Mouse (Mus musculus) MEL (cell line): ENCODE data around the gene Bmp2k. TPM values are rescaled to one million over a fixed set of nuclear protein-coding genes. Genes with fewer than 3 reads are reported as not detected.

ENCODE experiments used
- DNase-seq: peaks from one replicate; pipeline ENCODE4 v3.0.0; 2011; ENCODE audit warnings: low read depth, low spot score
- H3K27ac ChIP-seq: 2 replicates; pipeline ENCODE4 v1.5.1; 2012; ENCODE audit warnings: low read depth, mild to moderate bottlenecking, control low read depth, low read length, moderate library complexity; ENCODE audit not compliant: control insufficient read depth
- H3K27me3 ChIP-seq, 2 experiments: fragments of 150-350 bp in 1 of 2; sonication (generic) in 1 of 2; 2 replicates each; pipeline ENCODE4 v1.6.1; 2012; ENCODE audit warnings: low read length in 2 of 2, mild to moderate bottlenecking in 2 of 2, improper control_type of control experiment in 1 of 2, moderate library complexity in 1 of 2; ENCODE audit not compliant: insufficient read depth in 2 of 2, control insufficient read depth in 1 of 2
- H3K36me3 ChIP-seq, 2 experiments: 2 replicates each; pipeline ENCODE4 v1.6.1; 2012 to 2014; ENCODE audit warnings: low read length in 2 of 2, improper control_type of control experiment in 1 of 2, inconsistent platforms in 1 of 2, mild to moderate bottlenecking in 1 of 2; ENCODE audit not compliant: insufficient read depth in 2 of 2, control insufficient read depth in 1 of 2
- H3K4me1 ChIP-seq, 2 experiments: fragments of 150-350 bp in 1 of 2; sonication (generic) in 1 of 2; 2 replicates each; pipeline ENCODE4 v1.6.1; 2012; ENCODE audit warnings: low read length in 2 of 2, improper control_type of control experiment in 1 of 2, mild to moderate bottlenecking in 1 of 2; ENCODE audit not compliant: insufficient read depth in 2 of 2, control insufficient read depth in 1 of 2
- H3K4me3 ChIP-seq, 2 experiments: fragments of 150-350 bp in 1 of 2; sonication (generic) in 1 of 2; 2 replicates each; pipeline ENCODE4 v1.5.1; 2012; ENCODE audit warnings: low read depth in 2 of 2, low read length in 2 of 2, mild to moderate bottlenecking in 2 of 2, moderate library complexity in 2 of 2, control low read depth in 1 of 2, improper control_type of control experiment in 1 of 2; ENCODE audit not compliant: control insufficient read depth in 1 of 2, insufficient read depth in 1 of 2
- H3K79me2 ChIP-seq: 2 replicates; pipeline ENCODE4 v1.6.1; 2012; ENCODE audit warnings: mild to moderate bottlenecking, low read length, moderate library complexity; ENCODE audit not compliant: control insufficient read depth, poor library complexity, insufficient read depth
- H3K9ac ChIP-seq: 2 replicates; pipeline ENCODE4 v1.6.1; 2012; ENCODE audit warnings: low read depth, mild to moderate bottlenecking, control low read depth, low read length, moderate library complexity; ENCODE audit not compliant: control insufficient read depth, poor library complexity, severe bottlenecking
- H3K9me3 ChIP-seq: fragments of 150-350 bp; sonication (generic); replicated peaks from 2 replicates; pipeline ENCODE4 v1.6.1; 2012; ENCODE audit warnings: mild to moderate bottlenecking, low read length, improper control_type of control experiment, moderate library complexity; ENCODE audit not compliant: insufficient read depth
- CHD1 ChIP-seq: IDR thresholded peaks from 2 replicates; pipeline ENCODE4 v1.6.1; 2012; ENCODE audit warnings: low read depth, mild to moderate bottlenecking, inconsistent platforms, low read length, improper control_type of control experiment
- CHD2 ChIP-seq: IDR thresholded peaks from 2 replicates; pipeline ENCODE4 v1.6.1; 2011; ENCODE audit warnings: low read length, improper control_type of control experiment
- E2F4 ChIP-seq: IDR thresholded peaks from 2 replicates; pipeline ENCODE4 v1.6.1; 2011; ENCODE audit warnings: low read depth, low read length, improper control_type of control experiment, borderline replicate concordance
- EP300 ChIP-seq, 2 experiments: IDR thresholded peaks; 2 replicates each; pipeline ENCODE4 v1.6.1; 2011; ENCODE audit warnings: improper control_type of control experiment in 2 of 2, low read length in 2 of 2, low read depth in 1 of 2, mild to moderate bottlenecking in 1 of 2
- ETS1 ChIP-seq: IDR thresholded peaks from 2 replicates; pipeline ENCODE4 v1.6.1; 2012; ENCODE audit warnings: low read depth, mild to moderate bottlenecking, inconsistent platforms, low read length, improper control_type of control experiment, moderate library complexity
- GATA1 ChIP-seq: IDR thresholded peaks from 2 replicates; pipeline ENCODE4 v1.6.1; 2011; ENCODE audit warnings: low read depth, low read length, improper control_type of control experiment
- JUND ChIP-seq: IDR thresholded peaks from 2 replicates; pipeline ENCODE4 v1.6.1; 2011; ENCODE audit warnings: low read depth, mild to moderate bottlenecking, improper control_type of control experiment, low read length
- MAZ ChIP-seq: IDR thresholded peaks from 2 replicates; pipeline ENCODE4 v1.6.1; 2012; ENCODE audit warnings: low read depth, mild to moderate bottlenecking, inconsistent platforms, low read length, improper control_type of control experiment
- MYB ChIP-seq: IDR thresholded peaks from 2 replicates; pipeline ENCODE4 v1.6.1; 2011; ENCODE audit warnings: mild to moderate bottlenecking, low read depth, low read length, improper control_type of control experiment
- NRF1 ChIP-seq: IDR thresholded peaks from 2 replicates; pipeline ENCODE4 v1.6.1; 2014; ENCODE audit warnings: low read depth, mild to moderate bottlenecking, inconsistent platforms, low read length, improper control_type of control experiment, moderate library complexity; ENCODE audit not compliant: poor library complexity, insufficient read depth, severe bottlenecking
- POLR2A ChIP-seq, 2 experiments: IDR thresholded peaks; 2 replicates each; pipeline ENCODE4 v1.6.1; 2011 to 2012; ENCODE audit warnings: low read length in 2 of 2, mild to moderate bottlenecking in 2 of 2, control low read depth in 1 of 2, improper control_type of control experiment in 1 of 2, low read depth in 1 of 2, moderate library complexity in 1 of 2; ENCODE audit not compliant: control insufficient read depth in 1 of 2, insufficient read depth in 1 of 2, poor library complexity in 1 of 2
- RAD21 ChIP-seq: IDR thresholded peaks from 2 replicates; pipeline ENCODE4 v1.6.1; 2011; ENCODE audit warnings: mild to moderate bottlenecking, low read depth, low read length, improper control_type of control experiment
- SMC3 ChIP-seq: IDR thresholded peaks from 2 replicates; pipeline ENCODE4 v1.6.1; 2011; ENCODE audit warnings: low read depth, low read length, improper control_type of control experiment
- TAL1 ChIP-seq: IDR thresholded peaks from 2 replicates; pipeline ENCODE4 v1.6.1; 2012; ENCODE audit warnings: mild to moderate bottlenecking, inconsistent platforms, low read length, moderate library complexity, mixed read lengths
- TBP ChIP-seq: IDR thresholded peaks from 2 replicates; pipeline ENCODE4 v1.8.0; 2011; ENCODE audit warnings: low read depth, low read length, improper control_type of control experiment
- UBTF ChIP-seq: IDR thresholded peaks from 2 replicates; pipeline ENCODE4 v1.6.1; 2012; ENCODE audit warnings: low read depth, mild to moderate bottlenecking, inconsistent platforms, low read length, improper control_type of control experiment, moderate library complexity, borderline replicate concordance; ENCODE audit not compliant: insufficient read depth
- USF1 ChIP-seq: IDR thresholded peaks from 2 replicates; pipeline ENCODE4 v1.6.1; 2014; ENCODE audit warnings: low read depth, mild to moderate bottlenecking, inconsistent platforms, low read length, improper control_type of control experiment, moderate library complexity
- ZKSCAN1 ChIP-seq: IDR thresholded peaks from 2 replicates; pipeline ENCODE4 v1.6.1; 2012; ENCODE audit warnings: low read depth, mild to moderate bottlenecking, inconsistent platforms, low read length, improper control_type of control experiment, moderate library complexity
- ZMIZ1 ChIP-seq: IDR thresholded peaks from 2 replicates; pipeline ENCODE4 v1.6.1; 2012; ENCODE audit warnings: low read depth, mild to moderate bottlenecking, inconsistent platforms, low read length, improper control_type of control experiment, moderate library complexity
- ZNF384 ChIP-seq: IDR thresholded peaks from 2 replicates; pipeline ENCODE4 v1.6.1; 2012; ENCODE audit warnings: low read depth, mild to moderate bottlenecking, inconsistent platforms, low read length, improper control_type of control experiment
- polyA plus RNA-seq, 2 experiments: library from polyadenylated mRNA; stranded (reverse) in 1 of 2; unstranded in 1 of 2; fragments of >175 nt in 1 of 2; fragments of >200 nt in 1 of 2; gene quantifications; 2 replicates each; pipeline versions ENCODE4 v1.2.1 to v1.2.4; 2012; ENCODE audit warnings: low replicate concordance in 2 of 2, low read depth in 1 of 2; ENCODE audit not compliant: insufficient read length in 2 of 2, insufficient read depth in 1 of 2, missing spikeins in 1 of 2
- total RNA-seq: library from RNA; depleted of rRNA; stranded (reverse); fragments of 300-350 nt; gene quantifications from 2 replicates; pipeline ENCODE4 v1.2.3, GENCODE M21; 2012

Gene Bmp2k
- total and polyA plus RNA-seq, 3 experiments, result 10.8 to 16.3 TPM; not detected in 1

DNA sequence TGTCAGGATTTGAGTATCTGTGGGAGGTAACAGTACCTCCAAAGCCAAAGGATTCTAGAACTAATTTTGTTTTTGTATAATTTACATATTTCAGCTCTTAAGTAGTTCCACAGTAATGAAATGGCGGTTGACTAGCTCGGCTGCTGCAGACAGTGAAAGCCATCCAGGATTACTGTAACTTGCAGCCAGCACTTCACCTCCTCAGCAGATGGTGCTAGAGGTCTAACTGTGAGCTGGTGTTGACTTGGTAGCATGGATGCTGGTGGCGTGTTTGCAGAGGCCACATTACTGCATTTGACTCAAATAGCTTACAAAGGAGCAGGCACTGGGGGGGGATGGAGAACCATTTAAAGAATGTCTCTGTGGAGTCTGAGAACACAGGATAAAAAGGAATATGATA, 84.0 kb downstream of the Bmp2k start:
- no peak overlapping the region for H3K9ac ChIP-seq
- no peak for DNase-seq
- no peaks in the 10 kb centered on the region for H3K9me3 ChIP-seq
- H3K27me3 ChIP-seq, result no peaks in the 10 kb centered on the region
- H3K79me2 ChIP-seq, result no peaks in the 10 kb centered on the region
- H3K4me3 ChIP-seq, result no peak overlapping the region
- H3K27ac ChIP-seq, result no peak overlapping the region
- peaks cover 0 to 6% of the 10 kb centered on the region in 2 experiments; a peak in 2 of 4 replicates for H3K36me3 ChIP-seq
- no peaks in the 10 kb centered on the region for H3K4me1 ChIP-seq
- TF ChIP-seq MYB, result no peak

DNA sequence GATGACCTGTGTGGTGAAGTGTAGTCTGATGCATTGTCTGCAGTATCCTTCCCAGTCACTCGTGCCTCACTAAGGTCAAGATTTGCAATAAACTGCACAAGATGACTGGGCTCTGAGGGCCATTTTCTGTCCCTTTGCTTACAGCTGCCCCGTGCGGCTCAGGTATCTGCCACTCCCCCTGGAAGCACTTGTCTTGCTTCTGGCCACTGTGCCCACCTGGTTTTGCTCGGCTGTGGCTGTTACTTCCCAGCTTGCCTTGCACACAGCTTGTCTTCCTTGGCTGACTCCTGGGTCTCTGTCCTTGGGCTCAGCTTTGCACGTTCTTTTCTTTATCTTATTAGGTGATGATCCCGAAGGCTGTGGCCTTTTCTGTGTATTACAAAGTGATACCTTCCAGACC, 86.2 kb downstream of the Bmp2k start:
- Histone ChIP-seq H3K27me3 (no peaks in the 10 kb centered on the region), H3K4me1 (no peaks in the 10 kb centered on the region), H3K27ac (no peak overlapping the region), H3K4me3 (no peak overlapping the region), H3K9me3 (no peaks in the 10 kb centered on the region), H3K36me3 (peaks cover 0 to 7% of the 10 kb centered on the region in 2 experiments; a peak in 2 of 4 replicates), H3K9ac (no peak overlapping the region), H3K79me2 (no peaks in the 10 kb centered on the region)
- DNase-seq, result no peak
- no peak for TF ChIP-seq USF1

DNA sequence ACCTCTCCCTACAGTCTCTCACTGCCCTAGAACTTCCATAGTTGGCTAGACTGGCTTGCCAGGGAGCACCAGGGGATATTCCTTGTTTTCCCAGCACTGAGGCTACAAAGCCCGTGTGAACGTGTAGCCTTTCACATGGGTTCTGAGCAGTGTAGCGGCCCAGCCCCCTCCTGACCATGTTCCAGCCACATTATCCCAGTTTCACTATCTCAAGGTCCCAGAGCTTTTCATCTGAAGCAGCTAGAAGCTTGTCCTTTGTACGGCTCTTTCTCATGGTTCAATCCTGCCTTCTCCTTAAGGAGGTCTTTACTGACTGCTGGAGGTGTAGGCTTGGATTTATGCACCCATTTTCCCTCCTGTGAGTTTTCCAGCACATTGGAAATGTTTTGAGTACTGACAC, 87.1 kb downstream of the Bmp2k start:
- Histone ChIP-seq H3K4me3 (no peak overlapping the region), H3K27ac (no peak overlapping the region), H3K27me3 (no peaks in the 10 kb centered on the region), H3K9ac (no peak overlapping the region), H3K36me3 (peaks cover 0 to 7% of the 10 kb centered on the region in 2 experiments; a peak in 2 of 4 replicates), H3K4me1 (no peaks in the 10 kb centered on the region), H3K9me3 (no peaks in the 10 kb centered on the region), H3K79me2 (no peaks in the 10 kb centered on the region)
- TF ChIP-seq CHD2 (no peak), TAL1 (no peak), NRF1 (no peak), POLR2A (IDR thresholded peaks at IDR 0.05; ENCODE audit: control insufficient read depth in 1 of 2, insufficient read depth in 1 of 2, low read depth in 1 of 2, low read length in 2 of 2, poor library complexity in 1 of 2) (no peak), UBTF (no peak), CHD1 (no peak), ZKSCAN1 (no peak), SMC3 (no peak), MAZ (no peak), ETS1 (no peak), E2F4 (no peak), ZNF384 (no peak), RAD21 (no peak), EP300 (IDR thresholded peaks at IDR 0.05; ENCODE audit: low read depth in 1 of 2, low read length in 2 of 2) (no peak), GATA1 (no peak), TBP (no peak), ZMIZ1 (no peak), JUND (no peak)
- no peak for DNase-seq
